Mouse (Mus musculus) left cerebral cortex, postnatal 36 days (tissue): ENCODE results near the gene Il2rb. TPM values are rescaled to one million over a fixed set of nuclear protein-coding genes. Genes with fewer than 3 reads are reported as not detected.

Source experiments
- DNase-seq, 2 experiments: peaks; one replicate each; pipeline ENCODE4 v3.0.0; 2021 to 2022; ENCODE audit warnings: low spot score in 2 of 2, mixed read lengths in 1 of 2
- intact Hi-C: fragments of 180-260 bp; cut with DNase I; formaldehyde crosslinking; loops from one replicate; pipeline ENCODE4 v1.15.1; 2025
- total RNA-seq, 2 experiments: library from RNA; stranded (reverse); gene quantifications; 2 replicates each; pipeline ENCODE4 v1.2.3; 2021

Il2rb gene
- under 1 TPM; 0.16 to 0.20 TPM for total RNA-seq

- no peak for DNase-seq
- intact Hi-C loops = no loop called here
Measured at GRCm38 (mm10) chr15:78494968-78495406, at the start of gene Il2rb. Gene Il2rb (minus strand): TSS chr15:78495271.

- intact Hi-C loops = loop anchor here (2.0 to 10.0 kb wide), 3 partner anchors 36 to 190 kb away; no protein-coding TSS in a partner anchor
- peak; percentile 59 to 71 for DNase-seq
Measured at GRCm38 (mm10) chr15:78544561-78545001, 49.5 kb upstream of the Il2rb start, which contains the start of gene Sstr3. Gene Sstr3 (minus strand): TSS chr15:78544685.

DNA sequence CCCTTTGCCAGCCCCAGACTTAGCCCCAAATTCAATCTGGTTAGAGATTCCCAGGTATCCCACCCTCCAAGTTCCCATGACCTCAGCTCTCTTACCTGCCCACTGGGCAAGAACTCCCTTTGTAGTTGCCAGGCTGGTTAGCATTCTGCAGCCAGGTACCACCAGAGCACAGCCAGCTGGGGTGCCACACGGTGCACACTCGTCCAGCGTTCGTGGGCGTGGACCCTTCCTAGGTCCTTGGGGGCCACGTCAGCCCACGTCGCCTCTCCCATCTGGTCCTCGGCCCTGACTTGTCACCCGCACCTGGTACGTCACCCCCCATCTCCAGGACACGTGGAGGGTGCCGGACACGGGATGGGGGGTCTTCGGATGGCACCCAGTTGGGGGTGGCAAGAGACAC, 49.0 kb upstream of the Il2rb start:
- intact Hi-C loops = loop anchor here (2.0 to 10.0 kb wide), 3 partner anchors 37 to 189 kb away; no protein-coding TSS in a partner anchor
- DNase-seq = peak in 1 of 2 experiments; percentile 56

DNA sequence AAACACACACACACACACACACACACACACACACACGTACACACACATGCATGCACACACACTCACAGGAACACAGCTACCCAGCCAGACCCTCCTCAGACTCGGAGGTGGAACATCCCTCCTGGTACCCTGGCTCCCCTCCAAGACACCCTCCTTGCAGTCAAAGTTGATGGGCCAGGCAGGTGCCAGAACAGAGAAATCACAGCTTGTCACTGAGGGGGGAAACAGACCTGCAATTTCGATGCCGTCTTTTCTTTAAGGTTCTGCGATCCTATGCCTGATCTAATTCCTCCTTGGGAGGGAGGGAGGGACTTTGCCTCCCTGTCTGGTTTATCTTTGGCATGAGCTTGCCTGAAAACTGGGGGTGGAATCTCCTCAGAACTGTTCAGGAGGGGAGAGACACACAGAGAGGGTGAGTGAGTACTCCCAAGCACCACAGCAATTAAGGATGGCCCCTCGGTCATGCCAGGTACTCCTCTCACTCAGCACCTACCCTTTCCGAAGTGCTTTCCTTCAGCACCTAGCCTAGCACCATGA, 47.8 kb upstream of the Il2rb start:
- intact Hi-C loops = loop anchor here (5.0 to 10.0 kb wide), 2 partner anchors 106 to 188 kb away; no protein-coding TSS in a partner anchor
- peak; percentile 41 to 54 for DNase-seq

GRCm38 (mm10) chr15:78542098-78542766, 47.2 kb upstream of the Il2rb start:
- intact Hi-C loops = loop anchor here (5.0 to 10.0 kb wide), 2 partner anchors 105 to 187 kb away; no protein-coding TSS in a partner anchor
- DNase-seq = peak in 1 of 2 experiments; percentile 16

DNA sequence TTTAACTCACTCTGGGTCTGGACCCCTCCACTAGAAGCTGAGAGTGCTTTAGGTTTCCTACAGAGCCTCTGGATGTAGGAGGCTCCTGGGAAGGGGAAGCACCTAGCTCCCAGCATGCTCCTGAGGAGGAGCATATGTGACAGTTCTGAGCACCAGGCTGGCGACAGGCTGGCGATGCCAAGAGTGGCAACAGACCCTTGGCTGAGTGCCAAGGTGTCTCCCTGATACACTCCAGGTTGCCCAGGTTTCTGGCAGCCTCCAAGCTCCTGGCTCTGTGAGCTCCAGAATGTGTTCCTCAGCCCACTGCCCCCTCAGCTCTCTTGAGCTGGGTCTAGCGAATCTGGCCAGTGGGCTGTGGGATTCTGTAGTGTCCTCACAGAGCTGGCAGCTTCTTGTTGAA, 46.5 kb upstream of the Il2rb start:
- intact Hi-C loops = loop anchor here (5.0 to 10.0 kb wide), 2 partner anchors 104 to 187 kb away; no protein-coding TSS in a partner anchor
- peak in 1 of 2 experiments; percentile 31 for DNase-seq

- intact Hi-C loops = loop anchor here (5.0 to 10.0 kb wide), 2 partner anchors 104 to 186 kb away; no protein-coding TSS in a partner anchor
- DNase-seq = peak; percentile 18 to 48
Measured at GRCm38 (mm10) chr15:78541036-78541435, 46.0 kb upstream of the Il2rb start.

- intact Hi-C loops = loop anchor here (10.0 kb wide), 1 partner anchor 361 kb away; the partner anchor contains the start of gene Ift27
- no peak for DNase-seq
Measured at GRCm38 (mm10) chr15:78535723-78536421, 40.8 kb upstream of the Il2rb start.

GRCm38 (mm10) chr15:78533346-78533835, 38.3 kb upstream of the Il2rb start:
- no peak for DNase-seq
- intact Hi-C loops = loop anchor here (2.0 to 10.0 kb wide), 2 partner anchors 19 to 359 kb away; partner anchors contain the start of gene Ift27

- intact Hi-C loops = loop anchor here (1.0 to 10.0 kb wide), 3 partner anchors 18 to 358 kb away; partner anchors contain the start of gene Ift27
- DNase-seq = no peak
Measured at GRCm38 (mm10) chr15:78532566-78533345, 37.7 kb upstream of the Il2rb start.

GRCm38 (mm10) chr15:78531901-78532469, 36.9 kb upstream of the Il2rb start:
- intact Hi-C loops = loop anchor here (1.0 to 10.0 kb wide), 3 partner anchors 17 to 357 kb away; partner anchors contain the start of gene Ift27

DNA sequence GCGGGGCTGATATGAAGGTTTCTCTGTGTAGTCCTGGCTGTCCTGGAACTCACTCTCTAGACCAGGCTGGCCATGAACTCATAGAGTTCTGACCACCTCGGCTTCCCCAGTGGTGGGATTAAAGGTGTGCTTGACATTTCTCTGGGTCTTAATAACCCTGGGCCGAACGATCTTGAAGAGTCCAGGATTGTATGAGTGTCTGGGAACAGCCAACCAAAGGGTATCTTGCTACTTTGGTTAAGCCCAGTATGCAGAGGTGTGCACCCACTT, 36.3 kb upstream of the Il2rb start:
- no peak for DNase-seq
- intact Hi-C loops = loop anchor here (10.0 kb wide), 1 partner anchor 357 kb away; the partner anchor contains the start of gene Ift27

More at GRCm38 (mm10) chr15:78531901-78532469, 36.9 kb upstream of the Il2rb start:
- peak; percentile 99 to 100 for DNase-seq

GRCm38 (mm10) chr15:78530671-78531450, 35.8 kb upstream of the Il2rb start, which contains the start of gene C1qtnf6:
Gene C1qtnf6 (minus strand): TSS chr15:78531416.
- peak in 1 of 2 experiments; percentile 26 for DNase-seq
- intact Hi-C loops = loop anchor here (10.0 kb wide), 1 partner anchor 356 kb away; the partner anchor contains the start of gene Ift27

GRCm38 (mm10) chr15:78530141-78530540, 35.1 kb upstream of the Il2rb start:
- DNase-seq = no peak
- intact Hi-C loops = loop anchor here (10.0 kb wide), 1 partner anchor 355 kb away; the partner anchor contains the start of gene Ift27

DNA sequence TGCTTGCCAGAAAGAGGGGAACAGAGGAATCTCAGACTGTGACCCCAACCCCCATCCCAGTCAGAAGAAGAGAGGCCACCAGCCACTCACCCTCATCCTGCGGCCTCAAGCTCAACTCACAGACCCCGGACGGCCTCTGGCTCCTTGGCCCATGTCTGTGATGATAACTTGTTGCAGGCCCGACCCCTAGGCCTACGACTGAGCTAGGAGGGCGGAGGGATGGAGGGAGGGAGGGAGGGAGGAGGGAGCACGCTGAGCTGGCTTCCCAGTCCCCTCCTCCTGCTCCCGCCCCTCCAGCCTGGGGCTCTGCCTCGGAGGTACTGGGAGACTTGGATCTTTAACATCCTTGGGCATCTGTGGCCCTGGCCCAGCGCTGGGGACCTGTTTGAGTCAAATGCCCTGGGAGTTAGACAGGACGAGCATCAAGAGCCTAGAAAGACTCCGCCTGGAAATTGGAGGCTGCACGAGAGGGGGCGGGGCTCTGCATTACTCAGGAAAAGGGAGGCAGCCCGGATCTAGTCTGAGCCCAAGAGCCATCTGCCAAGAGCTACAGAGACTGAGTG, 34.4 kb upstream of the Il2rb start:
- intact Hi-C loops = no loop called here
- DNase-seq = peak; percentile 65 to 69

- intact Hi-C loops = no loop called here
- no peak for DNase-seq
Measured at GRCm38 (mm10) chr15:78528726-78529411, 33.8 kb upstream of the Il2rb start.

DNA sequence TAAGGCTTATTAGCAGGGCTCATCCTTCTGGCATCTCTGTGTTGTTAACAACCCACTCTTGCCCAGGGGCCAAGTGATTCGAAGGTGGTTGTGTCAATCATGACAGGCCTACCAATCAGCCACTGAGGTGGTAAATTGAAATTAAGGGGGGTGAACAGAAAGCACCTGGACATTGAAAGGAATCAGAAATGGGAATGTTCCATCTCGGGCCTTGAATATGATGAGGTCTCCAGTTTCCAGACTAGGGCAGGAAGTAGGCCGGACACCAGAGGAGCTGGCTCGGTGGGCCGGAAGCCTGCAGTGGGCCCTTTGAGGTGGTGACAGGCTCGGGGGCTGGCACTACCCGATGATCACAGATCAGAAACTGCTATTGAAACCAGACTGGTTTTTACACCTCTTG, 32.9 kb upstream of the Il2rb start:
- intact Hi-C loops = no loop called here
- peak in 1 of 2 experiments; percentile 43 for DNase-seq
